Mouse (Mus musculus) R1 (cell line): ENCODE results near the gene Slfn4.
A peak's percentile ranks its signal among the peaks of the same experiment; 100 is the strongest.
"Not testable (repeated sequence)": the region's sequence is repeated elsewhere in the genome, so short reads cannot be mapped to it uniquely, and the experiment has no call there.

ENCODE experiments used
- DNase-seq: peaks from one replicate; pipeline ENCODE4 v3.0.0-alpha.2; 2018; ENCODE audit warnings: low read depth, low spot score

The Slfn4 gene

GRCm38 (mm10) chr11:83174948-83175539, at the start of gene Slfn4:
Gene Slfn4 (plus strand): TSS chr11:83175186.
- no peak for DNase-seq

GRCm38 (mm10) chr11:83125633-83126032, 49.4 kb upstream of the Slfn4 start:
- not testable (repeated sequence) for DNase-seq

- not testable (repeated sequence) for DNase-seq
Measured at GRCm38 (mm10) chr11:83137253-83137652, 37.7 kb upstream of the Slfn4 start.

GRCm38 (mm10) chr11:83148939-83149338, 26.0 kb upstream of the Slfn4 start:
- DNase-seq: not testable (repeated sequence)

GRCm38 (mm10) chr11:83191134-83191893, 16.3 kb downstream of the Slfn4 start, which contains the start of gene Slfn3:
Gene Slfn3 (plus strand): TSS chr11:83191330.
- peak; percentile 25 for DNase-seq

GRCm38 (mm10) chr11:83192001-83192400, 17.0 kb downstream of the Slfn4 start:
- DNase-seq: peak; percentile 50

GRCm38 (mm10) chr11:83205002-83205401, 30.0 kb downstream of the Slfn4 start:
- DNase-seq: no peak

GRCm38 (mm10) chr11:83216119-83216518, 41.1 kb downstream of the Slfn4 start:
- DNase-seq: no peak

- DNase-seq: no peak
Measured at GRCm38 (mm10) chr11:83221328-83221877, 46.4 kb downstream of the Slfn4 start.

GRCm38 (mm10) chr11:83223367-83223766, 48.4 kb downstream of the Slfn4 start:
- DNase-seq: no peak

- DNase-seq: not testable (repeated sequence)
Measured at GRCm38 (mm10) chr11:83223793-83224192, 48.8 kb downstream of the Slfn4 start.

- peak; percentile 59 for DNase-seq
Measured at GRCm38 (mm10) chr11:83224217-83224616, 49.2 kb downstream of the Slfn4 start.

- DNase-seq: no peak
Measured at GRCm38 (mm10) chr11:83224750-83225149, 49.8 kb downstream of the Slfn4 start.

- DNase-seq: no peak
Measured at GRCm38 (mm10) chr11:83225371-83225960, 50.5 kb downstream of the Slfn4 start.

- no peak for DNase-seq
Measured at GRCm38 (mm10) chr11:83227926-83228723, 53.1 kb downstream of the Slfn4 start.

- DNase-seq: no peak
Measured at GRCm38 (mm10) chr11:83230966-83231365, 56.0 kb downstream of the Slfn4 start.

- peak; percentile 87 for DNase-seq
Measured at GRCm38 (mm10) chr11:83233621-83234020, 58.6 kb downstream of the Slfn4 start.

- peak; percentile 57 for DNase-seq
Measured at GRCm38 (mm10) chr11:83237390-83237789, 62.4 kb downstream of the Slfn4 start.

GRCm38 (mm10) chr11:83238389-83238788, 63.4 kb downstream of the Slfn4 start:
- DNase-seq: no peak

GRCm38 (mm10) chr11:83239811-83240210, 64.8 kb downstream of the Slfn4 start:
- DNase-seq: peak; percentile 92
